Mouse (Mus musculus) ovary, adult 10 weeks (tissue): Measurements from ENCODE around the gene Camk2d. TPM values are rescaled to one million over a fixed set of nuclear protein-coding genes. Genes with fewer than 3 reads are reported as not detected.

Experiments
- polyA plus RNA-seq: library from polyadenylated mRNA; stranded (reverse); fragments of 350-450 nt; fragmentation: Illumina TruSeq; extraction: RNeasy Lipid Tissue Mini Kit (QIAGEN cat#74804); gene quantifications from one replicate; pipeline ENCODE4 v1.2.3, GENCODE M21; 2014

Gene Camk2d
- 147 TPM for polyA plus RNA-seq

DNA sequence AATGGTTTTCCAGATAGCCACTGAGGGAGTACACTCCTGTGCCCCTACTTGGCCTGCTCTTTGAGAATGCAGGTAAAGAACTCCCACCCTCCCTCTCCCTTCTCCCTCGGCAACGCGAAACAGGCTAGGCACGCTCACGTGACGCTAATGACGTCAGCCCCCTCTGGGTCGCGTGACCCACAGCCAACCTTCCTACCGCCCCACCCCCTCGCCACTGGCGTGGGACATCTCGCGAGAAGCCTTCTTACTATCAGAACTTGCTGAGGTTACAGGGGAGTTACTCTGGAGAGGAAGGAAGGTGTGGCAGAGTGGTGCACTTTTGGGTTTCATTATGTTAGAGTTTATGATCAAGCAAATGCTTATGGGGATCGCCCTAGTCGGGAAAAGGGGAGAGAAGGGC, at the start of gene Camk2d:
Gene Camk2d, plus strand, starts transcription at position 217 of the 400 bp plus-strand sequence.

Other genes starting within 250 kb of the Camk2d start
- gene Arsj, start 232.6 kb upstream of the Camk2d start, polyA plus RNA-seq, result 2.9 TPM